Mouse (Mus musculus) bone marrow macrophage, adult 2 months (primary cell): ENCODE results near the gene Brwd1. TPM values are rescaled to one million over a fixed set of nuclear protein-coding genes. Genes with fewer than 3 reads are reported as not detected.
"Not testable (repeated sequence)": the region's sequence is repeated elsewhere in the genome, so short reads cannot be mapped to it uniquely, and the experiment has no call there.

ENCODE experiments used
- H3K27ac ChIP-seq: 2 replicates; pipeline ENCODE4 v1.5.1; 2012; ENCODE audit warnings: low read depth, low read length; ENCODE audit not compliant: insufficient read depth
- H3K4me1 ChIP-seq: 2 replicates; pipeline ENCODE4 v1.6.1; 2012; ENCODE audit warnings: low read length; ENCODE audit not compliant: control insufficient read depth, insufficient read depth
- H3K4me3 ChIP-seq: 2 replicates; pipeline ENCODE4 v1.5.1; 2012; ENCODE audit warnings: mild to moderate bottlenecking, low read length, moderate library complexity; ENCODE audit not compliant: insufficient read depth
- CTCF ChIP-seq: IDR thresholded peaks from 2 replicates; pipeline ENCODE4 v1.5.1; 2012; ENCODE audit warnings: low read depth, mild to moderate bottlenecking, low read length, moderate library complexity
- POLR2A ChIP-seq: IDR thresholded peaks from 2 replicates; pipeline ENCODE4 v1.6.1; 2012; ENCODE audit warnings: mild to moderate bottlenecking, low read depth, low read length, borderline replicate concordance
- polyA plus RNA-seq: library from polyadenylated mRNA; stranded (reverse); fragments of >200 nt; gene quantifications from 2 replicates; pipeline ENCODE4 v1.2.4, GENCODE M21; 2012; ENCODE audit not compliant: missing spikeins, insufficient read depth, insufficient read length

The Brwd1 gene
- polyA plus RNA-seq, 1 experiment, result 34.8 TPM

DNA sequence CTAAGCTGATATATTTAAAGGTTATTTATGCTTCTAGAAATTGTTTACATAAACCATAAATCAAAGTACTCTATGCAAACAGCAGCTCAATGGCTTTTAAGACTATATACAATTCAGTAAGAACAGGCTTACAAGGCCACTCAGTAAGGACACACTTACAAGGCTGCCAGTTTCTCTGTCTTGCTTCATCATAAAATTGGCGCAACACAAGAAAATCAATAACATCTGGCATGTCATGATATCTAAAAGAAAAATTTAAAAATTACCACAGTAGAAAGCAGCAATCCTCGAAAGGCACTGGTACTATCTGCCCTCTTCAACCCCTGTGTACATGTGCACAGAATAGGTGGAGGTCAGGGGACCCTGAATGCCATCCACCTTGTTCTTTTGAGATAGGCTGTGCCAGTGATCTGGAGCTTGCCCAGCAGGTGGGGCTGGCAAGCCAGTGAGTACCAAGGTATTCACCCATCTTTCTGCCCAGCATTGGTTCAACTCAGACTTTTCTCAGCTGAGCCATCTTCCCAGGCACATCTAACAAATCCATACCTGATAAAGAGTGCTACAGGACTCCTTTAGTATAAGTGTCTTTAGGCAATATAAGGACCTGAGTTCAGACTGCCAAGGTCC, 51.7 kb downstream of the Brwd1 start:
- TF ChIP-seq POLR2A (no peak), CTCF (no peak)
- Histone ChIP-seq H3K27ac (no peak overlapping the region), H3K4me3 (no peak overlapping the region), H3K4me1 (no peaks in the 10 kb centered on the region)

DNA sequence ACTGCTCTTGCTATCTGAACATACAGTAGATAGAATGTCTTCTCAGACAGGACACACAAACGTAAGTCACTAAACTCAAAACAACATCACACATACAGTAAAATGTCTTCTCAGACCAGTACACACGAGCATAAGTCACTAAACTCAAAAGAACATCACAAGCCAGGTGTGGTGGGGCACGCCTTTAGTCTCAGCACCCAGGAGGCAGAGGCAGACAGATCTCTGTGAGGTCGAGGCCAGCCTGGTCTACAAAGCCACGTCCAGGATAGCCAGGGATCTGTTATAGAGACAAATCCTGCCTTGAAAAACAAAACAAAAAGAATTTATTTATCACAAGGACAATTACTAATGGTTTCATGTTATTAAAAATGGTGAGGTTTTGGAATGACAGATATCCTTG, 56.1 kb downstream of the Brwd1 start:
- TF ChIP-seq POLR2A (no peak), CTCF (no peak)
- Histone ChIP-seq H3K27ac (no peak overlapping the region), H3K4me3 (no peak overlapping the region), H3K4me1 (no peaks in the 10 kb centered on the region)

- no peak overlapping the region for H3K4me3 ChIP-seq
- no peak for TF ChIP-seq CTCF
- no peak for TF ChIP-seq POLR2A
- H3K27ac ChIP-seq, result no peak overlapping the region
- no peaks in the 10 kb centered on the region for H3K4me1 ChIP-seq
Measured at GRCm38 (mm10) chr16:96025244-96025643, 57.1 kb downstream of the Brwd1 start.

DNA sequence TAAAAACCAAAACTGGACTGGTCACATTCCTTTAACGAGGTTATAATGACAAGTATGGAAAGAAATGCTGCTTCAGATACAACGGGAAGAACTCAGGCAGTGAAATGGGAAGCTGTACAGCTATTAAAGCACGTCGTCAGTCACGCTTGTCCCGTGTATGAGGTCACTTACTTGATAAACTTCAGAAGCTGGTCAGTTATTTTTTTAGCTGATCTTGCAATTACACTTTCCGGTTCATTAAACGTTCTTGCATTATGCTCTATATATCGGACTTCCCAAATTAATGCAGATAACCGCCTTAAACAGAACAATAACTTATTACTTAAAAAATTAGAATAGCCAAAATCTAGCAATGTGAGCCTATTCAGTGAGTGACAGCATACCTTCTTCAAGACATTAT, 61.3 kb downstream of the Brwd1 start:
- Histone ChIP-seq H3K27ac (no peak overlapping the region), H3K4me3 (no peak overlapping the region), H3K4me1 (no peaks in the 10 kb centered on the region)
- TF ChIP-seq POLR2A, result no peak
- no peak for TF ChIP-seq CTCF

GRCm38 (mm10) chr16:96009124-96009523, 73.2 kb downstream of the Brwd1 start:
- not testable (repeated sequence) for H3K4me3 ChIP-seq

GRCm38 (mm10) chr16:96004278-96004677, 78.0 kb downstream of the Brwd1 start:
- H3K27ac ChIP-seq, H3K4me1 ChIP-seq, H3K4me3 ChIP-seq: not testable (repeated sequence)

More at GRCm38 (mm10) chr16:96009124-96009523, 73.2 kb downstream of the Brwd1 start:
- H3K27ac ChIP-seq, H3K4me1 ChIP-seq: not testable (repeated sequence)

GRCm38 (mm10) chr16:95999291-95999690, 83.0 kb downstream of the Brwd1 start:
- TF ChIP-seq CTCF, result no peak
- H3K4me1 ChIP-seq, result no peaks in the 10 kb centered on the region
- no peak overlapping the region for H3K4me3 ChIP-seq

DNA sequence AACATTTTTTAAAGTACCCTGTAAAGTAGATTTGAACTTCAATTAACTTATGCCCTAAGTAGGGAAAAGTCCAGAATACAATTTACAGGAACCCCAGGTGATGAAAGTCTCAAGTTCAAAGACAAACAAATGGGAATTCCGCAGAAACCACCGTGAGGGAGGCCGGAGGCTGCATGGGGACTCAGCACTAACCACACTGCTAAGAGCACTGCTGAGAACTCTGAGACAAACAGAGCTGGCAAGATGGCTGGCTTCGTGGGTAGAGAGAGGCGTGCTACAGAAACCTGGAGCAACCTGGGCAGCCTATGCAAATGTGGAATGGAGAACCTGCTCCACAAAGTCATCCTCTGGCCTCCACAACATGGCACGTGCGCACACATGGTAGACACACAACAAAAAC, 86.2 kb downstream of the Brwd1 start:
- H3K4me1 ChIP-seq, result no peaks in the 10 kb centered on the region
- TF ChIP-seq POLR2A, result no peak
- TF ChIP-seq CTCF, result no peak
- no peak overlapping the region for H3K4me3 ChIP-seq
- H3K27ac ChIP-seq, result no peak overlapping the region

More at GRCm38 (mm10) chr16:95999291-95999690, 83.0 kb downstream of the Brwd1 start:
- no peak overlapping the region for H3K27ac ChIP-seq

DNA sequence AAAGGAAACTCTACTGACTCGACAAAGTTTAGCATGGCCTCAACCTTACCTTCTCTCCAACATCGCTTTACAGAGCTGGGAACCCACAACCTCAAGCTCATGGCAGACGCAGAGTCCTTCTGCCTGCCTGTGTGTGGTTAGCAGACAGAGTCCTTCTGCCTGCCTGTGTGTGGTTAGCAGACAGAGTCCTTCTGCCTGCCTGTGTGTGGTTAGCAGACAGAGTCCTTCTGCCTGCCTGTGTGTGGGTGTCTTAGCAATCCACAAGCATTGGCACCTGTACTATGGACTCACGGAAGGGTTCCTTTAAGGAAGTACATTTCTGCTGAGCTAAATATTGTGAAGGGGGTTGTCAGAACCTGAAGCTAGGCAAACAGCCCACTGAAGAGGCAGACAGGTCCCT, 87.8 kb downstream of the Brwd1 start:
- not testable (repeated sequence) for H3K27ac ChIP-seq, H3K4me1 ChIP-seq, H3K4me3 ChIP-seq

GRCm38 (mm10) chr16:95992596-95992995, 89.7 kb downstream of the Brwd1 start:
- no peak overlapping the region for H3K4me3 ChIP-seq
- no peaks in the 10 kb centered on the region for H3K4me1 ChIP-seq
- TF ChIP-seq CTCF, result no peak
- no peak overlapping the region for H3K27ac ChIP-seq

DNA sequence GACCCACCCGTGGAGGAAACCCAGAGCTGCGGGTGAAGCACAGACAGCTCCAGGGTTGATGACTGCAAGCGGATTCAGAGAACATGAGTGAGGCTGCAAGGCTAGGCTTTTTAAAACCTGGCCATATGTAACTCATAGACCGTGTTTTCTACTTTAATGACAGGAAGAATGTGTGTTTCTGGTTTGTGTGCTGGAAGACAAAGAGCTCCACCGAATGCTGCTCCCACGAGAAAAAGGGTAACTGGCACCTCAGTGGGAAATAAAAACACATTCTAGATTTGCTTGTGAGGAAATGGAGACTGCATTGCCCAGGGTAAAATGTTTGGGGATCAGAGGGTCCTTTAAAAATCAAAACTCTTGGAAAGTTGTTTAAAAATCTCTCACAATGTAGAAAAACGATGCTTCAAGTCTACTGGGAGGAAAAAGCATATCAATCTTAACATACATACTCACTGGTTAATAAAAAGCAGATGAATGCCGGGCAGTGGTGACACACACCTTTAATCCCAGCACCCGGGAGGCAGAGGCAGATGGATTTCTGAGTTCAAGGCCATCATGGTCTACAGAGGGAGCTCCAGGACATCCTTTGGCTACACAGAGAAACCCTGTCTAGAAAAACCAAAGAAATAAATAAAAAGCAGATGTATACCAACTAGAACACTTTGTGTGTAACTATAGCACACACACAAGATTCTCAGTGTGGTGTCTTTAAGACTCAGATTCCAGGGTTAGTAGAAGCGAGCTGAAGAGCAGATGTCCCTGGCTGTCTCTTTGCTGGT, 91.0 kb downstream of the Brwd1 start:
- Histone ChIP-seq H3K4me3 (peak overlapping the region; percentile 90), H3K27ac (peak overlapping the region; percentile 60), H3K4me1 (no peaks in the 10 kb centered on the region)
- TF ChIP-seq CTCF, result no peak
- TF ChIP-seq POLR2A, result no peak
